Mouse (Mus musculus): Measurements from ENCODE around the gene Cyp2a5.

- TF ChIP-seq CTCF (IDR thresholded peaks at IDR 0.05; ENCODE audit: control insufficient read depth, insufficient read depth, low read length) (no peak), POLR2A (IDR thresholded peaks at IDR 0.05; ENCODE audit: borderline replicate concordance, control insufficient read depth, low read depth, low read length) (no peak)
Observed at GRCm38 (mm10) chr7:26808592-26808991, 26.5 kb upstream of the Cyp2a5 start, which contains the start of gene Cyp2g1.
